Mouse (Mus musculus) kidney, adult 2 months (tissue): ENCODE results near the gene Klhl13.

Source experiments
- CTCF ChIP-seq: fragments of 200-500 bp; conservative IDR thresholded peaks from 2 replicates; pipeline ENCODE4 v1.5.1; 2011; ENCODE audit warnings: low read depth, mild to moderate bottlenecking, control low read depth, low read length, moderate library complexity, mixed read lengths; ENCODE audit not compliant: insufficient read depth, insufficient read length
- POLR2A ChIP-seq: fragments of 200-500 bp; IDR thresholded peaks from one replicate; pipeline ENCODE4 v1.6.1; 2011; ENCODE audit warnings: low read depth, low read length, control low read depth

DNA sequence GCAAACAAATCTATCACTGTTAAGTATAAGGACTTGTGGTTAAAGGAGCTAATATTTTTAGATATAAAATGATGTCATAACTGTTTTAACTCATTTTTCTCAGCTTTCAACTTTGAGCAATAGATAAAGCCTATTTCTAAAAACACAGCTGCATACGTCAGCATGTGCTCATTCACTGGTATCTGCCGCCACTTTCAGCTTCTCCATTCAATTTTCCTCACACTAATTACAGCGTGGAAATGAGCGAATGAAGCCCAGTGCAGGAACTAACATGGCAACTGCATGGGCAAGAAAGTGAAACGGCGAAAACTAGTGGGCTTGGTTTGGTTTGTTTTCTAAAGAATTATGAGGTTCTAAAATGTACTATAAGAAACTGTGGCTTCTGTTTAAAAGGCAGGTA is 1.4 kb downstream of the Klhl13 start:
- TF ChIP-seq CTCF, result no peak
- TF ChIP-seq POLR2A, result no peak
